Mouse (Mus musculus) MEL (cell line): Measurements from ENCODE around the gene Surf2. TPM values are rescaled to one million over a fixed set of nuclear protein-coding genes. Genes with fewer than 3 reads are reported as not detected.
A peak's percentile ranks its signal among the peaks of the same experiment; 100 is the strongest.

ENCODE experiments used
- DNase-seq: peaks from one replicate; pipeline ENCODE4 v3.0.0; 2011; ENCODE audit warnings: low read depth, low spot score
- H3K27ac ChIP-seq: 2 replicates; pipeline ENCODE4 v1.5.1; 2012; ENCODE audit warnings: low read depth, mild to moderate bottlenecking, control low read depth, low read length, moderate library complexity; ENCODE audit not compliant: control insufficient read depth
- H3K27me3 ChIP-seq, 2 experiments: fragments of 150-350 bp in 1 of 2; sonication (generic) in 1 of 2; 2 replicates each; pipeline ENCODE4 v1.6.1; 2012; ENCODE audit warnings: low read length in 2 of 2, mild to moderate bottlenecking in 2 of 2, improper control_type of control experiment in 1 of 2, moderate library complexity in 1 of 2; ENCODE audit not compliant: insufficient read depth in 2 of 2, control insufficient read depth in 1 of 2
- H3K36me3 ChIP-seq, 2 experiments: 2 replicates each; pipeline ENCODE4 v1.6.1; 2012 to 2014; ENCODE audit warnings: low read length in 2 of 2, improper control_type of control experiment in 1 of 2, inconsistent platforms in 1 of 2, mild to moderate bottlenecking in 1 of 2; ENCODE audit not compliant: insufficient read depth in 2 of 2, control insufficient read depth in 1 of 2
- H3K4me1 ChIP-seq, 2 experiments: fragments of 150-350 bp in 1 of 2; sonication (generic) in 1 of 2; 2 replicates each; pipeline ENCODE4 v1.6.1; 2012; ENCODE audit warnings: low read length in 2 of 2, improper control_type of control experiment in 1 of 2, mild to moderate bottlenecking in 1 of 2; ENCODE audit not compliant: insufficient read depth in 2 of 2, control insufficient read depth in 1 of 2
- H3K4me3 ChIP-seq, 2 experiments: fragments of 150-350 bp in 1 of 2; sonication (generic) in 1 of 2; 2 replicates each; pipeline ENCODE4 v1.5.1; 2012; ENCODE audit warnings: low read depth in 2 of 2, low read length in 2 of 2, mild to moderate bottlenecking in 2 of 2, moderate library complexity in 2 of 2, control low read depth in 1 of 2, improper control_type of control experiment in 1 of 2; ENCODE audit not compliant: control insufficient read depth in 1 of 2, insufficient read depth in 1 of 2
- H3K79me2 ChIP-seq: 2 replicates; pipeline ENCODE4 v1.6.1; 2012; ENCODE audit warnings: mild to moderate bottlenecking, low read length, moderate library complexity; ENCODE audit not compliant: control insufficient read depth, poor library complexity, insufficient read depth
- H3K9ac ChIP-seq: 2 replicates; pipeline ENCODE4 v1.6.1; 2012; ENCODE audit warnings: low read depth, mild to moderate bottlenecking, control low read depth, low read length, moderate library complexity; ENCODE audit not compliant: control insufficient read depth, poor library complexity, severe bottlenecking
- H3K9me3 ChIP-seq: fragments of 150-350 bp; sonication (generic); replicated peaks from 2 replicates; pipeline ENCODE4 v1.6.1; 2012; ENCODE audit warnings: mild to moderate bottlenecking, low read length, improper control_type of control experiment, moderate library complexity; ENCODE audit not compliant: insufficient read depth
- CHD2 ChIP-seq: IDR thresholded peaks from 2 replicates; pipeline ENCODE4 v1.6.1; 2011; ENCODE audit warnings: low read length, improper control_type of control experiment
- CTCF ChIP-seq, 3 experiments: IDR thresholded peaks in 2 of 3; conservative IDR thresholded peaks in 1 of 3; 2 replicates each; pipeline ENCODE4 v1.5.1; 2011 to 2012; ENCODE audit warnings: low read length in 3 of 3, low read depth in 2 of 3, mild to moderate bottlenecking in 2 of 3, improper control_type of control experiment in 1 of 3, inconsistent platforms in 1 of 3, mixed read lengths in 1 of 3, moderate library complexity in 1 of 3; ENCODE audit not compliant: control insufficient read depth in 1 of 3, insufficient read depth in 1 of 3, poor library complexity in 1 of 3, severe bottlenecking in 1 of 3
- E2F4 ChIP-seq: IDR thresholded peaks from 2 replicates; pipeline ENCODE4 v1.6.1; 2011; ENCODE audit warnings: low read depth, low read length, improper control_type of control experiment, borderline replicate concordance
- ETS1 ChIP-seq: IDR thresholded peaks from 2 replicates; pipeline ENCODE4 v1.6.1; 2012; ENCODE audit warnings: low read depth, mild to moderate bottlenecking, inconsistent platforms, low read length, improper control_type of control experiment, moderate library complexity
- JUND ChIP-seq: IDR thresholded peaks from 2 replicates; pipeline ENCODE4 v1.6.1; 2011; ENCODE audit warnings: low read depth, mild to moderate bottlenecking, improper control_type of control experiment, low read length
- MAZ ChIP-seq: IDR thresholded peaks from 2 replicates; pipeline ENCODE4 v1.6.1; 2012; ENCODE audit warnings: low read depth, mild to moderate bottlenecking, inconsistent platforms, low read length, improper control_type of control experiment
- MEF2A ChIP-seq: IDR thresholded peaks from 2 replicates; pipeline ENCODE4 v1.6.1; 2014; ENCODE audit warnings: low read depth, mild to moderate bottlenecking, inconsistent platforms, low read length, improper control_type of control experiment; ENCODE audit not compliant: poor library complexity, insufficient replicate concordance, severe bottlenecking; ENCODE audit errors: extremely low read depth
- MYB ChIP-seq: IDR thresholded peaks from 2 replicates; pipeline ENCODE4 v1.6.1; 2011; ENCODE audit warnings: mild to moderate bottlenecking, low read depth, low read length, improper control_type of control experiment
- NELFE ChIP-seq: IDR thresholded peaks from 2 replicates; pipeline ENCODE4 v1.6.1; 2011; ENCODE audit warnings: low read depth, low read length, improper control_type of control experiment
- SMC3 ChIP-seq: IDR thresholded peaks from 2 replicates; pipeline ENCODE4 v1.6.1; 2011; ENCODE audit warnings: low read depth, low read length, improper control_type of control experiment
- TCF12 ChIP-seq: IDR thresholded peaks from 2 replicates; pipeline ENCODE4 v1.6.1; 2014; ENCODE audit warnings: low read depth, mild to moderate bottlenecking, inconsistent platforms, low read length, improper control_type of control experiment, moderate library complexity
- UBTF ChIP-seq: IDR thresholded peaks from 2 replicates; pipeline ENCODE4 v1.6.1; 2012; ENCODE audit warnings: low read depth, mild to moderate bottlenecking, inconsistent platforms, low read length, improper control_type of control experiment, moderate library complexity, borderline replicate concordance; ENCODE audit not compliant: insufficient read depth
- USF1 ChIP-seq: IDR thresholded peaks from 2 replicates; pipeline ENCODE4 v1.6.1; 2014; ENCODE audit warnings: low read depth, mild to moderate bottlenecking, inconsistent platforms, low read length, improper control_type of control experiment, moderate library complexity
- ZKSCAN1 ChIP-seq: IDR thresholded peaks from 2 replicates; pipeline ENCODE4 v1.6.1; 2012; ENCODE audit warnings: low read depth, mild to moderate bottlenecking, inconsistent platforms, low read length, improper control_type of control experiment, moderate library complexity
- ZMIZ1 ChIP-seq: IDR thresholded peaks from 2 replicates; pipeline ENCODE4 v1.6.1; 2012; ENCODE audit warnings: low read depth, mild to moderate bottlenecking, inconsistent platforms, low read length, improper control_type of control experiment, moderate library complexity
- ZNF384 ChIP-seq: IDR thresholded peaks from 2 replicates; pipeline ENCODE4 v1.6.1; 2012; ENCODE audit warnings: low read depth, mild to moderate bottlenecking, inconsistent platforms, low read length, improper control_type of control experiment
- polyA plus RNA-seq, 2 experiments: library from polyadenylated mRNA; stranded (reverse) in 1 of 2; unstranded in 1 of 2; fragments of >175 nt in 1 of 2; fragments of >200 nt in 1 of 2; gene quantifications; 2 replicates each; pipeline versions ENCODE4 v1.2.1 to v1.2.4; 2012; ENCODE audit warnings: low replicate concordance in 2 of 2, low read depth in 1 of 2; ENCODE audit not compliant: insufficient read length in 2 of 2, insufficient read depth in 1 of 2, missing spikeins in 1 of 2
- total RNA-seq: library from RNA; depleted of rRNA; stranded (reverse); fragments of 300-350 nt; gene quantifications from 2 replicates; pipeline ENCODE4 v1.2.3, GENCODE M21; 2012

Gene Surf2
- total and polyA plus RNA-seq, 3 experiments: 63.1 to 84.8 TPM; not detected in 1

- Histone ChIP-seq H3K9ac (no peak overlapping the region), H3K27me3 (no peaks in the 10 kb centered on the region), H3K9me3 (no peaks in the 10 kb centered on the region), H3K4me3 (no peak overlapping the region), H3K36me3 (peaks cover 8 to 23% of the 10 kb centered on the region in 2 experiments), H3K27ac (no peak overlapping the region), H3K79me2 (peaks cover 11% of the 10 kb centered on the region), H3K4me1 (peaks cover 2 to 6% of the 10 kb centered on the region in 2 experiments; a peak in 1 of 4 replicates)
- TF ChIP-seq MEF2A (no peak), CHD2 (no peak)
- DNase-seq: no peak
Observed at GRCm38 (mm10) chr2:26957488-26957859, 41.3 kb downstream of the Surf2 start.

- Histone ChIP-seq H3K9ac (no peak overlapping the region), H3K4me3 (no peak overlapping the region), H3K9me3 (no peaks in the 10 kb centered on the region), H3K79me2 (peaks cover 26% of the 10 kb centered on the region), H3K4me1 (peaks cover 2 to 16% of the 10 kb centered on the region in 2 experiments; a peak in 3 of 4 replicates), H3K36me3 (peaks cover 16 to 17% of the 10 kb centered on the region in 2 experiments), H3K27me3 (no peaks in the 10 kb centered on the region), H3K27ac (no peak overlapping the region)
- DNase-seq: peak; percentile 32
- TF ChIP-seq ZNF384: no peak
- peak; percentile 21 to 41 (median 37); a peak in 5 of 6 replicates for TF ChIP-seq CTCF (IDR thresholded peaks at IDR 0.05 in 2 of 3, conservative IDR thresholded peaks at IDR 0.05 in 1 of 3; ENCODE audit: control insufficient read depth in 1 of 3, insufficient read depth in 1 of 3, low read depth in 2 of 3, low read length in 3 of 3, poor library complexity in 1 of 3, severe bottlenecking in 1 of 3)
- no peak for TF ChIP-seq UBTF
- TF ChIP-seq E2F4: no peak
- TF ChIP-seq MAZ: no peak
- no peak for TF ChIP-seq ZKSCAN1
- TF ChIP-seq JUND: no peak
- TF ChIP-seq ZMIZ1: no peak
- TF ChIP-seq MEF2A: no peak
- TF ChIP-seq USF1: no peak
- peak; percentile 32; the same call in 1 of the 2 replicates for TF ChIP-seq SMC3
- no peak for TF ChIP-seq TCF12
- TF ChIP-seq NELFE: no peak
- no peak for TF ChIP-seq MYB
- TF ChIP-seq ETS1: no peak
Observed at GRCm38 (mm10) chr2:26960756-26961155, 44.6 kb downstream of the Surf2 start.
